Mouse (Mus musculus): ENCODE data around the gene Gm5965.

DNA sequence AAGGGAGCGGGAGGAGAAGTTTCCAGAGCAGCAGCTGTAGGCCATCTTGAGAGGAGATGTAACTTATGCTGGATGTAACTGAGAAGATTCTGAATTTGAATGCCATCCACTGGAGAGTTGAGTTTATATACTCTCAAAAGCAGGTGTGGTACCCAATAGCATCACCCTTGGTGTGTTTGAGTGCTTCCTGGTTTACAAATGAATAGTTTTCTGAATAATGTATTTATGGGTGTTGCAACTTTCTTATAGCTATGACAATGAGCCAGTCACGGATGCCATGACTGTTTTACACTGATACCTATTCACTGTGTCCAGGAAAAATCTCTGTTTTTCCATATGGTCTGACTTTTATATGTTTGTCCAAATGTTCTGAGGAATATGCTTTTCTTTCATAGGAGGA, 3.6 kb upstream of the Gm5965 start, which contains the start of gene 2310057N15Rik:
- TF ChIP-seq CTCF (IDR thresholded peaks at IDR 0.05; ENCODE audit: low read depth, low read length): no peak
- no peak for TF ChIP-seq POLR2A (IDR thresholded peaks at IDR 0.05; ENCODE audit: extremely low read depth, insufficient read depth, low read length)

Data from liver, adult 2 months (tissue).